Mouse (Mus musculus) heart, adult 2 months (tissue): ENCODE data around the gene Smo.

Source experiments
- CTCF ChIP-seq: fragments of 200-600 bp; IDR thresholded peaks from 2 replicates; pipeline ENCODE4 v1.8.1; 2022; ENCODE audit warnings: antibody characterized with exemption, mild to moderate bottlenecking, moderate library complexity
- EP300 ChIP-seq: fragments of 200-500 bp; IDR thresholded peaks from 2 replicates; pipeline ENCODE4 v1.6.1; 2011; ENCODE audit warnings: low read depth, low read length, control low read depth; ENCODE audit not compliant: insufficient read depth
- POLR2A ChIP-seq: fragments of 200-500 bp; IDR thresholded peaks from 2 replicates; pipeline ENCODE4 v1.6.1; 2011; ENCODE audit warnings: mild to moderate bottlenecking, low read depth, low read length, control low read depth; ENCODE audit not compliant: insufficient read depth

DNA sequence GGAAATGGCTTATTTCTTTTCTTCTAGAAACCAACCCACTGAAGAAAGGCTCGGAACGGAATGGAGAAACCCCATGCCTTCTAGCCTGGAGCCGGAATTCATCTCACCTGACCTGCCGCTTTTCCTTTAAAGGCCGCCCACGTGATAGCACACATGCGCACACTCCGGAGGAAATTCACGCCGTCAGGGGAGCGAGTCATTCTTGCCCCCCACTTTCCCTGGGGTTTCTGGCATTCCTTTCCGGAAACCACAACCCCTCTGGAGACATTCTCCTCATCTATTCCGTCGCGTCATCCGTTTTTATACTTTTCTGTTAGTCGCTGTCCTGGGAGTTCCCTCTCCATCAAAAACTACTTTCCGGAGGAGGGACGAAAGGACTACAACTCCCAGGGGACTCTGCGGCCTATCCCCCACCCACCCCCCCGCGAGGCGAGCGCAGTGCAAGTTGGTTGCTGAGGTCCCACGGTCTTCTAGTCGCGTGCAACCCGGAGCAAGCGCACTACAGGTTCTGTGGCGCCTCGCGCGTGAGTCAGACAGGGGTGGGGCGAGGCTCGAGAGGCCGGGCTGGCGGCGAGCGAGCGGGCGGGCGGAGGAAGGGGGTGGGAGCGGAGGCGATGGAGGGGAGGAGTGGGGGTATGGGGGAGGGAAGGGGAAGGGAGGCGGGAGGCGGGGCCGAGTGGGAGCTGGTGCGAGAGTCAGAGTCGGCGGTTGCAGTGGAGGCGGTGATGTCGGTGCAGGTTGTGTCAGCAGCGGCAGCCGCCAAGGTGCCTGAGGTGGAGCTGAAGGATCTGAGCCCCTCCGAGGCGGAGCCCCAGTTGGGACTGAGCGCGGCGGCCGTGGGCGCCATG, 32.7 kb downstream of the Smo start, which contains the start of gene Ahcyl2:
- TF ChIP-seq CTCF (no peak), POLR2A (peak; percentile 68), EP300 (no peak)
